Mouse (Mus musculus): ENCODE data around the gene Ms4a10.

The Ms4a10 gene

DNA sequence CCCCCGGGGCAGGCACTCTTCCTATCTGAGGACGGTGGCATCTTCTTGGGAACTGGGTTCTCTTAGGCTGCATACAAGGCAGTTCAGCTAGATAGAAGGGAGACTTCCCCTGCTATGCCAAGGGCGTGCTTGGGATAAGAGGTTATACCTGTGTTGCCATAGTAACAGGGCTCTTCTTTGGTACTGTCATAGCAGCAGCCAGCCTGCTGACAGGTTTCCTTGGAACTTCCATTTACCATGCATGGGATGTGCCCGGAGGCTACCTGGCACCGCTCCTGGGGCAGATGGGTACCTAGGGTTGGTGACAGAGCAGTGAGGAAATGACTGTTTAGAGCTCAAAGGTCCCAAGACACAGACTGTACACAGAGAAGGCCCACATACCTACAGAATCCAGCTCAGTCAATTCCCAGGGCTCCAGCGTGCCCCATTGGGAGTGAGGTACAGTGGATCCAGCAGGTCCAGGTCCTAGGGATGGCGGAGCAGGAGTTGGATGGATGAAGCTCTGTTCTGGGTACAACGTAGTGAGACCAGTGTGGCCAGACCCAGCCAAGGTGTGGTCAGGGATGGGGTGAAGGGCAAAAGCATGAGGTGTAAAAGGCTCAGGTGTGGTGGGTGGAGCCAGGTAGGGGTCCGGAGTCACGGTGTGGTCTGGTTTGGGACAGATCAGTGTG lies 56.0 kb downstream of the Ms4a10 start:
- DNase-seq (ENCODE audit: low read depth, low spot score): no peak

DNA sequence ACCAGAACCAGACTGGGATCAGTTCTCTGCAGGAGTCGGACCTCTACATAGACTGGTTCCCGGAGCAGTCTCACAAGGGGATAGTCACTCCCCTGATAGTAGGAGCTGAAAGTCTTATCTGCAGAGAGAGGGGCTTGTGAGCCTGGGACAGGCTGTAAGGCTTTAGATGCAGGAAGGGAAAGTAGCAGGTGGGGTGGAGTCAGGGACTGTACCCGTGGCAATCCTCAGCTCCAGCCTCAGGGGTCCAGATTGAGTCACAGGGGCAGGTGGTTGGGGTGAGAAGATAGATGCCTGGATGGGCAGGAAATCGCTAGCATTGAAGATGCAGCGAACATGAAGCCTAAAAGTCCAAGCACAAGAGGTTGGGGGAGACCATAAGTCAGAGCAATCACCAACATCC lies 58.0 kb downstream of the Ms4a10 start:
- DNase-seq (ENCODE audit: low read depth, low spot score): no peak

DNA sequence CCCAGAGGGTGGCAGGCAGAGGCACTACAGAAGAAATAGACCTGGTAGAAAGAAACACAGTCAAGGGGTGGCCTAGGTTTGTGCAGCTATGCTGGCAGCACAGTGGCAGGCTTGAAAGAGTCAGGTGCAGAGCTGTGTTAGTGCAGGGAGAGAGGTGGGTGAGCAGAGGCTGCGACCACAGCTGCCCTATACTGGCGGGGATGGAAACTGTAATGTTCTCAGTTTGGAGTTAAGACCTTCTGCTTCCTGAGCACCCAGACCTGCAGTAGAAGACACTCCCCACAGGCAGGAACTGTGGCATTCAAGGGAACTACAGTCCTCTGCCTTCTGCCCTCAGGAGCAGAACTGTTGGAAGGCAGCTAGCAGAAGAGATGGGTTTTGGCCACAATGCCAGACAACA lies 59.6 kb downstream of the Ms4a10 start:
- no peak for DNase-seq (ENCODE audit: low read depth, low spot score)

DNA sequence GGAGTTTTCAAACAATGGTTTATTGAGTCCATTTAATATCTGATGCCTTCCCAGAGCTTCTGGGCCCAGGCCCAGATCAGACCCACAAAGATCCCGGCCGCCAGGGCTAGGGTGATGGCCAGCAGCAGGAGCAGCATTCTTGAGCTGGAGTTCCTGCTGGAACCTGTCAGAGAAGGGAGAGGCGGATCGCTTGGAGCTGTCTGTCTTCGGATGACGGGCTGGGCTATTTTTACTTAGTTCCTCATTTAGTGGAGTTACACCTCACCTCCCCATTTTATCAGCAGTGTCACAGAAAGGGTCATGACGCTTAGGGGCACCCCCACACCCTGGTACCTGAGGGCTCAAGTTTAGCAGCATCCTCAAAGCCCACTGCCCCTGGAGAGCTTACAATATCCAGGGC lies 60.2 kb downstream of the Ms4a10 start:
- DNase-seq (ENCODE audit: low read depth, low spot score): peak; percentile 40
